Mouse (Mus musculus) natural killer cell, adult 2 months (primary cell): ENCODE results near the gene Fars2.

Source experiments
- DNase-seq, 2 experiments: peaks; one replicate each; pipeline ENCODE4 v3.0.0; 2022; ENCODE audit warnings: low spot score in 2 of 2

The Fars2 gene

GRCm38 (mm10) chr13:36510161-36510560 is 392.9 kb downstream of the Fars2 start:
- no peak for DNase-seq

- no peak for DNase-seq
Measured at GRCm38 (mm10) chr13:36513126-36513525, 395.9 kb downstream of the Fars2 start.

- DNase-seq, result no peak
Measured at GRCm38 (mm10) chr13:36518144-36518571, 400.9 kb downstream of the Fars2 start.

GRCm38 (mm10) chr13:36527761-36528160 is 410.5 kb downstream of the Fars2 start:
- no peak for DNase-seq

- DNase-seq, result no peak
Measured at GRCm38 (mm10) chr13:36528223-36528895, 411.1 kb downstream of the Fars2 start.

GRCm38 (mm10) chr13:36529467-36530039 is 412.3 kb downstream of the Fars2 start:
- no peak for DNase-seq

GRCm38 (mm10) chr13:36530852-36531251 is 413.6 kb downstream of the Fars2 start:
- no peak for DNase-seq

GRCm38 (mm10) chr13:36531893-36532292 is 414.7 kb downstream of the Fars2 start:
- no peak for DNase-seq

GRCm38 (mm10) chr13:36533071-36533470 is 415.9 kb downstream of the Fars2 start:
- DNase-seq, result no peak

- no peak for DNase-seq
Measured at GRCm38 (mm10) chr13:36533518-36533917, 416.3 kb downstream of the Fars2 start.

GRCm38 (mm10) chr13:36533966-36534540 is 416.8 kb downstream of the Fars2 start:
- no peak for DNase-seq

GRCm38 (mm10) chr13:36537580-36537979 is 420.4 kb downstream of the Fars2 start:
- DNase-seq, result no peak

GRCm38 (mm10) chr13:36538385-36538784 is 421.2 kb downstream of the Fars2 start:
- no peak for DNase-seq

GRCm38 (mm10) chr13:36540231-36540630 is 423.0 kb downstream of the Fars2 start:
- DNase-seq, result no peak

GRCm38 (mm10) chr13:36541287-36541780 is 424.1 kb downstream of the Fars2 start:
- no peak for DNase-seq

GRCm38 (mm10) chr13:36550694-36551093 is 433.5 kb downstream of the Fars2 start:
- no peak for DNase-seq

- no peak for DNase-seq
Measured at GRCm38 (mm10) chr13:36552522-36553246, 435.5 kb downstream of the Fars2 start.

- DNase-seq, result no peak
Measured at GRCm38 (mm10) chr13:36553247-36553642, 436.0 kb downstream of the Fars2 start.

GRCm38 (mm10) chr13:36554743-36555142 is 437.5 kb downstream of the Fars2 start:
- no peak for DNase-seq

GRCm38 (mm10) chr13:36562447-36563441 is 445.5 kb downstream of the Fars2 start:
- no peak for DNase-seq

- DNase-seq, result no peak
Measured at GRCm38 (mm10) chr13:36564764-36565315, 447.6 kb downstream of the Fars2 start.
